Mouse (Mus musculus) heart, adult 2 months (tissue): ENCODE measurements around the gene Trim62.

Experiments used
- CTCF ChIP-seq: fragments of 200-600 bp; IDR thresholded peaks from 2 replicates; pipeline ENCODE4 v1.8.1; 2022; ENCODE audit warnings: antibody characterized with exemption, mild to moderate bottlenecking, moderate library complexity
- EP300 ChIP-seq: fragments of 200-500 bp; IDR thresholded peaks from 2 replicates; pipeline ENCODE4 v1.6.1; 2011; ENCODE audit warnings: low read depth, low read length, control low read depth; ENCODE audit not compliant: insufficient read depth
- POLR2A ChIP-seq: fragments of 200-500 bp; IDR thresholded peaks from 2 replicates; pipeline ENCODE4 v1.6.1; 2011; ENCODE audit warnings: mild to moderate bottlenecking, low read depth, low read length, control low read depth; ENCODE audit not compliant: insufficient read depth

DNA sequence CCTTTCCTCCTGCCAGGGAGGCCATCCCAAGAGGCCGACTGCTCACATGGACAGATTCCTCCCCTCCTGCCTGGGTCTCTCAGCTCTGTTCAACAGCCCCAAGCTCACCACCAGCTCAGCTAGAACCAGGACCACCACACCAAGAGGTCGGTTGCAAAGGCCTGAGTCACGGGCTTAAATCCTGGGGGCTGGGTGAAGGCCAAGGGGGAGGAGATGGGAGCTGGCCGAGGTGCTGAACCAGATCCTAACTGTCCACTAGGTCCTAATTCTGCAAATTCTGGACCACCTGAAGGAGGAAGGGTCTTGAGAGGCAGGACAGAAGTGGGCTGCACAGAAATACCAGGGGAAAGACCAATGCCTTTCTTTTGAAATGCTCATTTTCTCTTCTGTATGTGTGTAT, 30.4 kb downstream of the Trim62 start:
- TF ChIP-seq CTCF (no peak), POLR2A (no peak), EP300 (no peak)
